Mouse (Mus musculus): Measurements from ENCODE around the gene Eif3d. TPM values are rescaled to one million over a fixed set of nuclear protein-coding genes. Genes with fewer than 3 reads are reported as not detected.

Gene Eif3d
- total and polyA plus RNA-seq, 3 experiments: 302 to 493 (median 344) TPM

- H3K4me2 ChIP-seq (ENCODE audit: insufficient read depth, low read depth, poor library complexity, severe bottlenecking): no peak overlapping the region
- TF ChIP-seq POLR2A (IDR thresholded peaks at IDR 0.05; ENCODE audit: low read depth, low read length) (0 out of 2 replicates have a peak, but pooled peaks have one; percentile 49), ZC3H11A (IDR thresholded peaks at IDR 0.05; ENCODE audit: low read depth, low read length) (no peak), POLR2AphosphoS2 (IDR thresholded peaks at IDR 0.05; ENCODE audit: low read depth, low read length) (peak; percentile 41; the same call in 1 of the 2 replicates)
- no peaks in the 10 kb centered on the region for H3K79me2 ChIP-seq (replicated peaks; ENCODE audit: control insufficient read depth, extremely low read depth, insufficient read depth, poor library complexity, severe bottlenecking)
- no peak overlapping the region for H3K4me3 ChIP-seq (replicated peaks in 1 of 3; ENCODE audit: low read depth in 2 of 3, low read length in 2 of 3, poor library complexity in 1 of 3)
- H3K4me1 ChIP-seq (ENCODE audit: control insufficient read depth in 1 of 2, insufficient read depth in 2 of 2): peaks cover 0 to 3% of the 10 kb centered on the region in 2 experiments; a peak in 1 of 4 replicates
- no peak for DNase-seq (ENCODE audit: extremely low read depth)
- H3K9ac ChIP-seq (ENCODE audit: insufficient read depth, low read depth): no peak overlapping the region
- peaks cover 49 to 52% of the 10 kb centered on the region in 2 experiments for H3K36me3 ChIP-seq (replicated peaks in 1 of 2; ENCODE audit: control insufficient read depth in 1 of 2, insufficient read depth in 1 of 2, low read length in 1 of 2)
- no peaks in the 10 kb centered on the region for H3K27me3 ChIP-seq (replicated peaks)
- in situ Hi-C loops (cut with MboI; ENCODE audit: low pct_ligation_motif_present, low pct_unique_long_range_greater_than_20kb, low sequenced_read_pairs) (loop anchor here (25.0 kb wide), 1 partner anchor 579 kb away; the partner anchor contains the start of genes C1qtnf6 and Sstr3), dilution Hi-C loops (cut with MboI; ENCODE audit: extremely low pct_ligation_motif_present, extremely low pct_unique_long_range_greater_than_20kb, low sequenced_read_pairs) (no loop called here)
- no peak overlapping the region for H3K27ac ChIP-seq (ENCODE audit: insufficient read depth, low read depth)
- peaks cover 4% of the 10 kb centered on the region for H3K9me3 ChIP-seq (replicated peaks; ENCODE audit: low read length)
Measured at GRCm38 (mm10) chr15:77958071-77958470, 12.5 kb downstream of the Eif3d start.

- Histone ChIP-seq H3K36me3 (replicated peaks in 1 of 2; ENCODE audit: control insufficient read depth in 1 of 2, insufficient read depth in 1 of 2, low read length in 1 of 2) (peaks cover 45 to 47% of the 10 kb centered on the region in 2 experiments), H3K4me2 (ENCODE audit: insufficient read depth, low read depth, poor library complexity, severe bottlenecking) (no peak overlapping the region), H3K27me3 (replicated peaks) (no peaks in the 10 kb centered on the region), H3K4me3 (replicated peaks in 1 of 3; ENCODE audit: low read depth in 2 of 3, low read length in 2 of 3, poor library complexity in 1 of 3) (no peak overlapping the region), H3K79me2 (replicated peaks; ENCODE audit: control insufficient read depth, extremely low read depth, insufficient read depth, poor library complexity, severe bottlenecking) (no peaks in the 10 kb centered on the region), H3K4me1 (ENCODE audit: control insufficient read depth in 1 of 2, insufficient read depth in 2 of 2) (peaks cover 0 to 3% of the 10 kb centered on the region in 2 experiments; a peak in 1 of 4 replicates), H3K9me3 (replicated peaks; ENCODE audit: low read length) (peaks cover 4% of the 10 kb centered on the region), H3K9ac (ENCODE audit: insufficient read depth, low read depth) (no peak overlapping the region), H3K27ac (ENCODE audit: insufficient read depth, low read depth) (no peak overlapping the region)
- TF ChIP-seq POLR2AphosphoS2 (IDR thresholded peaks at IDR 0.05; ENCODE audit: low read depth, low read length): peak; percentile 91
- TF ChIP-seq MYC (IDR thresholded peaks at IDR 0.05; ENCODE audit: low read depth, low read length): no peak
- DNase-seq (ENCODE audit: extremely low read depth): no peak
- in situ Hi-C loops (cut with MboI; ENCODE audit: low pct_ligation_motif_present, low pct_unique_long_range_greater_than_20kb, low sequenced_read_pairs) (loop anchor here (25.0 kb wide), 1 partner anchor 580 kb away; the partner anchor contains the start of genes C1qtnf6 and Sstr3), dilution Hi-C loops (cut with MboI; ENCODE audit: extremely low pct_ligation_motif_present, extremely low pct_unique_long_range_greater_than_20kb, low sequenced_read_pairs) (no loop called here)
Measured at GRCm38 (mm10) chr15:77957625-77958024, 13.0 kb downstream of the Eif3d start.

DNA sequence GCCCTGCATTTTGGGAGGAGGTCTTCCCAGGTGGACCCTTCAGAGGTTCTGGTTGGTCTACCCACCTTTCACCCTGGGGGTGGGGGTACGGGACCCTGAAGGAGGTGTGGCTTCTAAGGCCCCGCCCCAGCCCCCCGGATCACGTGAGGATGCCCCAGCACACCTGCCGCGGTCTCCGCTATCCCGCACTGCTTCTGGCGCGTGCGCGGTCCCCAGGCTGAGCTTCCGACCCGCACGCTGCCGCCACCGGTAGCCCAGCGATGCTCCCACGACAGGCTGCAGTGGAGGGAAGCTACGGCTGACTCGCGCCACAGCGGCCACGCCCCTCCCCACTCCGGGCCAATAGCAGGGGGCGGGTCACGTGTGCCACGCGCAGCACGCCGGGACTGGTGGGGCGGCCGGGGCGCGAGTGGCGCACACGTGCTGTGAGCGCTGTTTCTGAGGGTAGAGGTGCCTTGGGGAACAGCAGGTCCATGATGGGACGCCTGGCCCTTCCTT, 14.2 kb downstream of the Eif3d start, which contains the start of gene Foxred2:
Gene Foxred2 (minus strand): TSS at position 319 of the 498 bp plus-strand sequence.
- Histone ChIP-seq H3K4me1 (ENCODE audit: control insufficient read depth in 1 of 2, insufficient read depth in 2 of 2) (peaks cover 0 to 3% of the 10 kb centered on the region in 2 experiments; a peak in 1 of 4 replicates), H3K27me3 (replicated peaks) (no peaks in the 10 kb centered on the region), H3K4me3 (replicated peaks in 1 of 3; ENCODE audit: low read depth in 2 of 3, low read length in 2 of 3, poor library complexity in 1 of 3) (peak within 1 kb of the TSS in 1 of 3 experiments; percentile 22), H3K9me3 (replicated peaks; ENCODE audit: low read length) (peaks cover 4% of the 10 kb centered on the region), H3K4me2 (ENCODE audit: insufficient read depth, low read depth, poor library complexity, severe bottlenecking) (no peak within 1 kb of the TSS), H3K9ac (ENCODE audit: insufficient read depth, low read depth) (no peak within 1 kb of the TSS), H3K36me3 (replicated peaks in 1 of 2; ENCODE audit: control insufficient read depth in 1 of 2, insufficient read depth in 1 of 2, low read length in 1 of 2) (peaks cover 33 to 35% of the 10 kb centered on the region in 2 experiments), H3K79me2 (replicated peaks; ENCODE audit: control insufficient read depth, extremely low read depth, insufficient read depth, poor library complexity, severe bottlenecking) (no peaks in the 10 kb centered on the region), H3K27ac (ENCODE audit: insufficient read depth, low read depth) (no peak within 1 kb of the TSS)
- in situ Hi-C loops (cut with MboI; ENCODE audit: low pct_ligation_motif_present, low pct_unique_long_range_greater_than_20kb, low sequenced_read_pairs): loop anchor here (25.0 kb wide), 1 partner anchor 581 kb away; the partner anchor contains the start of genes C1qtnf6 and Sstr3
- dilution Hi-C loops (cut with MboI; ENCODE audit: extremely low pct_ligation_motif_present, extremely low pct_unique_long_range_greater_than_20kb, low sequenced_read_pairs): no loop called here
- DNase-seq (ENCODE audit: extremely low read depth): no peak
- TF ChIP-seq USF1 (IDR thresholded peaks at IDR 0.05; ENCODE audit: low read depth, low read length): peak; percentile 49
- no peak for TF ChIP-seq MYC (IDR thresholded peaks at IDR 0.05; ENCODE audit: low read depth, low read length)
- TF ChIP-seq GABPA (IDR thresholded peaks at IDR 0.05; ENCODE audit: insufficient replicate concordance, low read depth, low read length): no peak
- peak; percentile 53; the same call in 1 of the 2 replicates for TF ChIP-seq MAX (IDR thresholded peaks at IDR 0.05; ENCODE audit: low read length)
- peak; percentile 68 for TF ChIP-seq BHLHE40 (IDR thresholded peaks at IDR 0.05; ENCODE audit: low read depth, low read length)

Measured in CH12.LX (cell line).